Mouse (Mus musculus) heart, adult 10 weeks (tissue): ENCODE results near the gene Arhgef26. TPM values are rescaled to one million over a fixed set of nuclear protein-coding genes. Genes with fewer than 3 reads are reported as not detected.

Experiments
- polyA plus RNA-seq: library from polyadenylated mRNA; stranded (reverse); fragments of 350-450 nt; fragmentation: Illumina TruSeq; extraction: RNeasy Lipid Tissue Mini Kit (QIAGEN cat#74804); gene quantifications from one replicate; pipeline ENCODE4 v1.2.3, GENCODE M21; 2014; ENCODE audit warnings: low read depth, low replicate concordance

Arhgef26 gene
- polyA plus RNA-seq: 1.7 TPM

GRCm38 (mm10) chr3:62338044-62338443 is at the start of gene Arhgef26:
Gene Arhgef26 (plus strand): TSS chr3:62338344.

GRCm38 (mm10) chr3:62506488-62507205 is 168.5 kb downstream of the Arhgef26 start, which contains the start of gene Dhx36:
Gene Dhx36 (minus strand): TSS chr3:62507004.

Other genes with a start within 250 kb of the Arhgef26 start
- gene Dhx36, start 168.7 kb downstream of the Arhgef26 start, polyA plus RNA-seq: 21.2 TPM